Mouse (Mus musculus) lung, adult 2 months (tissue): ENCODE results near the gene Cyp2t4.

Experiments used
- CTCF ChIP-seq: fragments of 200-500 bp; IDR thresholded peaks from 2 replicates; pipeline ENCODE4 v1.5.1; 2011; ENCODE audit warnings: mild to moderate bottlenecking, low read length, control low read depth; ENCODE audit not compliant: insufficient read depth
- POLR2A ChIP-seq: fragments of 200-500 bp; IDR thresholded peaks from 2 replicates; pipeline ENCODE4 v1.6.1; 2011; ENCODE audit warnings: low read depth, mild to moderate bottlenecking, control low read depth, low read length, borderline replicate concordance; ENCODE audit errors: extremely low read depth

DNA sequence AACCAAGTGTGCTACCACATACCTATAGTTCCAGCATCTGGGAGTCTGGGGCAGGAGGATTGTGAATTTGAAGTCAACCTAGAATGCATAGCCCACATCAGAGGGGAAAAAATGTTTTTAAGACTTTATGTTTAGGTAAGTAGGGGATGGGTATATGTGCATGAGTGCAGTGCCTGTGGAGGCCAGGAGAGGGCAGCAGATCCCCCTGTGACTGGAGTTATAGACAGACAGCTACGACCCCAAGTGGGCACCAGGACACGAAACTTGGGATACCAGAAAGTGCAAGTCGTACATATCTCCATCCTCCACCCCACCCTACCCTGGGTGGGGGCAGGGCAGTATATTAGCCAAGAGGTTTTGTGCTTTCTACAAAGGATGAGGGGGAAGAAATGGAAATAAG is 31.4 kb downstream of the Cyp2t4 start:
- TF ChIP-seq POLR2A (no peak), CTCF (peak; percentile 80)
